Mouse (Mus musculus): Measurements from ENCODE around the gene Tspear.
"Not testable (repeated sequence)": the region's sequence is repeated elsewhere in the genome, so short reads cannot be mapped to it uniquely, and the experiment has no call there.

DNA sequence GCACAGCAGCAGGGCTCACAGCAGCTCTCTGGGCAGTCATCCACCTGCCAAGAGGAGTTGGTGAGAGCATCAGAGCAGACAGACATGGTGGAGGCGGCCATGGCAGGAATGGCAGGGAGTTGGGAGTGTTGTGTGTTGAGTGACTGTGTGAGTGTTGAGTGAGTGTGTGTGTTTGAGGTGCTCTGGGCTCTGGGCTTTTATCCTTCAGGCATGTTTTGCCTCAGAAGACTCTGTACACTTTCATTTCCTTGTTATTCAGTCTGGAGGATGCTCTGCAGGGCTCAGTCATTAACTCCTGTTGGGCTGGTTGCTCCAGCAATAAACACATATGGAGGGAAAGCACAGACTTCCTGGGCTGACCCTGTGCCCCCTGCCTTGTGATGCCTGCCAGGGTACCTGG is 84.9 kb downstream of the Tspear start, which contains the start of gene Gm3238:
- TF ChIP-seq POLR2A (IDR thresholded peaks at IDR 0.05; ENCODE audit: insufficient read depth, low read length); EP300 (IDR thresholded peaks at IDR 0.05; ENCODE audit: insufficient read depth, low read depth, low read length); CTCF (IDR thresholded peaks at IDR 0.05; ENCODE audit: low read depth, low read length): not testable (repeated sequence)

All from ES-Bruce4 (cell line).